Mouse (Mus musculus): ENCODE measurements around the gene Spdef. TPM values are rescaled to one million over a fixed set of nuclear protein-coding genes. Genes with fewer than 3 reads are reported as not detected.

The Spdef gene
- polyA plus RNA-seq, 1 experiment from 2014 or later: not detected

DNA sequence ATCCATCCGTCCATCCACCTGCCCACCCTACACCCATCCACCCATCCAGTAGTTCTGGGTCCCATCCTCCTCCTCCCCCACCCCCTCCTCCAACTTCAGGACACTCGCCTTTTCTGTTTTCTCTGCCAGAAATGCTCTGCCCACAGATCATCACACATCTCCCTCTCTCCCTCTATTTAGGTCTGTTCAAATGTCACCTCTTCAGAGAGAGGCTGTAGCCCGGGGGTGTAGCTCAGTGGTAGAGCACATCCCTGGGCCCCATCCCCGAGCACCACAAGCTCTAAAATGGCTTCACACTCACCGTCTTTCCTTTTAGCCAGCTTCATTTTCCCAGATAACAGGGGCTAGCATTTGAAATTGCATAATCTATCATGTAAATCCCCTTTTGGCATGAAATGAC is 51.0 kb downstream of the Spdef start:
- H3K4me2 ChIP-seq: no peak overlapping the region
- peaks cover 7% of the 10 kb centered on the region; the same call in 1 of the 2 replicates for H3K4me1 ChIP-seq
- no peak overlapping the region for H3K27ac ChIP-seq
- H3K9me3 ChIP-seq: no peaks in the 10 kb centered on the region
- H3K4me3 ChIP-seq: no peak overlapping the region
- ATAC-seq (ENCODE audit: insufficient number of reproducible peaks, insufficient read depth, low FRiP score, low TSS enrichment, low read depth): no peak
- 0 out of 2 replicates have a peak, but pooled peaks cover under 1% of the 10 kb centered on the region for H3K27me3 ChIP-seq
- H3K9ac ChIP-seq: no peak overlapping the region
- 80% methylated on average over 5 of the region's 5 CpGs for WGBS
- H3K36me3 ChIP-seq: no peaks in the 10 kb centered on the region

DNA sequence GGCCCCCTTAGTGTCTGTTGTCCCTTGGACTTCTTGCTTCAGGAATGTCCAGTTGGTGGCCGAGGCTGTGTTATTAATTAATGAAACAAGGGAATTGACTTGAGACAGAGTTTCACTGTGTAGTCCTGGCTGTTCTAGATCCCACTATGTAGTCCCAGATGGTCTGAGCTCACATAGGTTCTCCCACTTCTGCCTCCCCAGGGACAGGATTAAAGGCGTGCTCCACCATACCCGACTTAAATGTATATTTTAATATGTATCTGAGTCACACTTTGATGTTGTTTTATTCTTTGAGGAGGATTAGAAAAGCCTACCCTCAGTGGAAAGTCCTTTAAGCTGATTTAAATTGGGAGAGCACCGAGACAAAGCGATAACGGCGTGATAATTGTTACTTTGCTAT is 52.5 kb downstream of the Spdef start:
- Histone ChIP-seq H3K9me3 (no peaks in the 10 kb centered on the region), H3K4me3 (no peak overlapping the region), H3K4me2 (no peak overlapping the region), H3K4me1 (peaks cover 7% of the 10 kb centered on the region; the same call in 1 of the 2 replicates), H3K27me3 (no peaks in the 10 kb centered on the region), H3K36me3 (no peaks in the 10 kb centered on the region), H3K9ac (no peak overlapping the region), H3K27ac (no peak overlapping the region)
- 71% methylated on average over 7 of the region's 7 CpGs for WGBS
- no peak for ATAC-seq (ENCODE audit: insufficient number of reproducible peaks, insufficient read depth, low FRiP score, low TSS enrichment, low read depth)

DNA sequence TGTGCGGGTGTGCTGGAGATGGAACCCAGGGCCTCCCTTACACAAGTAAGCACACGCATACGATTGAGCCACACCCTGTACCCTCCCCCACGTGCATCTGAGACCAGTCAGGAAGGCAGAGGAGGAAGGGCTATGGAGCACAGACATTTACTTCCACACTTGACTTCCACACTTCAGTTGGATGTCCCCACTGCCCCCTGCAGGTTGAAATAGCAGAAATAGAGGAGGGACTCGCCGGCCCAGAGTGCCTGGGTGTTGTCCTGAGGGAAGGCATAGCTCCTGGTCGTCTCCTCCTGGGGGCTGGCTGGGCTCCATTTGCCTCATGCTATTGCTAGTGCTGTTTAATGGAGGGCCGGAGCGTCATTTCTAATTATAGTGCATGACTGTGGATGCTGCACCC is 53.3 kb downstream of the Spdef start:
- no peak overlapping the region for H3K4me3 ChIP-seq
- 67% methylated on average over 9 of the region's 9 CpGs for WGBS
- ATAC-seq (ENCODE audit: insufficient number of reproducible peaks, insufficient read depth, low FRiP score, low TSS enrichment, low read depth): no peak

GRCm38 (mm10) chr17:27673945-27674344 is 54.8 kb downstream of the Spdef start:
- WGBS: 85% methylated on average over 7 of the region's 7 CpGs
- peaks cover 2% of the 10 kb centered on the region; the same call in 1 of the 2 replicates for H3K4me1 ChIP-seq
- no peaks in the 10 kb centered on the region for H3K36me3 ChIP-seq
- no peak overlapping the region for H3K9ac ChIP-seq
- no peak for ATAC-seq (ENCODE audit: insufficient number of reproducible peaks, insufficient read depth, low FRiP score, low TSS enrichment, low read depth)
- no peaks in the 10 kb centered on the region for H3K27me3 ChIP-seq
- no peaks in the 10 kb centered on the region for H3K9me3 ChIP-seq
- no peak overlapping the region for H3K4me3 ChIP-seq
- H3K27ac ChIP-seq: no peak overlapping the region
- no peak overlapping the region for H3K4me2 ChIP-seq

More for the DNA sequence above, 53.3 kb downstream of the Spdef start:
- no peak overlapping the region for H3K27ac ChIP-seq
- H3K27me3 ChIP-seq: no peaks in the 10 kb centered on the region
- H3K9ac ChIP-seq: no peak overlapping the region
- H3K36me3 ChIP-seq: no peaks in the 10 kb centered on the region
- H3K4me2 ChIP-seq: no peak overlapping the region
- peaks cover 7% of the 10 kb centered on the region; the same call in 1 of the 2 replicates for H3K4me1 ChIP-seq
- H3K9me3 ChIP-seq: no peaks in the 10 kb centered on the region

GRCm38 (mm10) chr17:27671720-27672119 is 57.0 kb downstream of the Spdef start:
- Histone ChIP-seq H3K27me3 (no peaks in the 10 kb centered on the region), H3K9ac (no peak overlapping the region), H3K4me3 (no peak overlapping the region), H3K9me3 (no peaks in the 10 kb centered on the region), H3K27ac (no peak overlapping the region), H3K4me2 (no peak overlapping the region), H3K36me3 (no peaks in the 10 kb centered on the region), H3K4me1 (no peaks in the 10 kb centered on the region)
- no peak for ATAC-seq (ENCODE audit: insufficient number of reproducible peaks, insufficient read depth, low FRiP score, low TSS enrichment, low read depth)
- WGBS: 81% methylated on average over 6 of the region's 6 CpGs

Other genes with a start within 250 kb of the Spdef start
- gene Grm4, start 207.6 kb downstream of the Spdef start, polyA plus RNA-seq (2015; fragmentation: Nextera tagmentation; extraction: Ambion mirVana): 0.25 and 0.38 TPM in 2 replicates
- 227 and 258 TPM in 2 replicates for gene Hmga1, start 172.5 kb downstream of the Spdef start, polyA plus RNA-seq (2015; fragmentation: Nextera tagmentation; extraction: Ambion mirVana)
- gene AI413582, start 163.2 kb downstream of the Spdef start, polyA plus RNA-seq (2015; fragmentation: Nextera tagmentation; extraction: Ambion mirVana): 21.2 and 21.4 TPM in 2 replicates
- gene Nudt3, start 105.5 kb downstream of the Spdef start, polyA plus RNA-seq (2015; fragmentation: Nextera tagmentation; extraction: Ambion mirVana): 116 and 117 TPM in 2 replicates
- gene RPS10-NUDT3, start 93.7 kb downstream of the Spdef start, polyA plus RNA-seq (2015; fragmentation: Nextera tagmentation; extraction: Ambion mirVana): not detected in 2 replicates
- gene Rps10, start 92.3 kb downstream of the Spdef start, polyA plus RNA-seq (2015; fragmentation: Nextera tagmentation; extraction: Ambion mirVana): 1,114 and 1,137 TPM in 2 replicates
- 5.4 and 7.2 TPM in 2 replicates for gene Pacsin1, start 73.4 kb downstream of the Spdef start, polyA plus RNA-seq (2015; fragmentation: Nextera tagmentation; extraction: Ambion mirVana)
- gene D17Wsu92e, start 91.7 kb upstream of the Spdef start, polyA plus RNA-seq (2015; fragmentation: Nextera tagmentation; extraction: Ambion mirVana): 18.3 and 20.2 TPM in 2 replicates
- gene Snrpc, start 109.2 kb upstream of the Spdef start, polyA plus RNA-seq (2015; fragmentation: Nextera tagmentation; extraction: Ambion mirVana): 326 and 362 TPM in 2 replicates
- 6.5 and 7.1 TPM in 2 replicates for gene Uhrf1bp1, start 127.5 kb upstream of the Spdef start, polyA plus RNA-seq (2015; fragmentation: Nextera tagmentation; extraction: Ambion mirVana)
- gene Anks1, start 180.4 kb upstream of the Spdef start, polyA plus RNA-seq (2015; fragmentation: Nextera tagmentation; extraction: Ambion mirVana): 13.3 and 13.4 TPM in 2 replicates
- gene Taf11, start 180.9 kb upstream of the Spdef start, polyA plus RNA-seq (2015; fragmentation: Nextera tagmentation; extraction: Ambion mirVana): 89.6 and 90.4 TPM in 2 replicates